Mouse (Mus musculus) hindbrain, postnatal 0 days (tissue): ENCODE measurements around the gene Camsap2. TPM values are rescaled to one million over a fixed set of nuclear protein-coding genes. Genes with fewer than 3 reads are reported as not detected.

Experiments used
- ATAC-seq: fragments of 200-750 bp; cut with Nextera tagmentation; 2 replicates; pipeline ENCODE4 v1.8.0; 2017; ENCODE audit warnings: mild to moderate bottlenecking, moderate TSS enrichment, moderate library complexity
- DNase-seq: peaks from one replicate; pipeline ENCODE4 v3.0.0-alpha.2; 2015; ENCODE audit warnings: low spot score
- H3K27ac ChIP-seq: fragments of 300-500 bp; sonication (generic); 2 replicates; pipeline ENCODE4 v1.5.1; 2014; ENCODE audit warnings: mild to moderate bottlenecking
- H3K27me3 ChIP-seq: fragments of 300-500 bp; sonication (generic); 2 replicates; pipeline ENCODE4 v1.6.1; 2014; ENCODE audit warnings: low read length, mixed read lengths; ENCODE audit not compliant: insufficient read depth
- H3K36me3 ChIP-seq: fragments of 300-500 bp; sonication (generic); 2 replicates; pipeline ENCODE4 v1.6.1; 2014; ENCODE audit warnings: low read length, mixed read lengths; ENCODE audit not compliant: insufficient read depth
- H3K4me1 ChIP-seq: fragments of 300-500 bp; sonication (generic); 2 replicates; pipeline ENCODE4 v1.6.1; 2014; ENCODE audit warnings: antibody characterized with exemption, low read length, mixed read lengths; ENCODE audit not compliant: insufficient read depth
- H3K4me2 ChIP-seq: fragments of 300-500 bp; sonication (generic); 2 replicates; pipeline ENCODE4 v1.6.1; 2014; ENCODE audit warnings: low read depth, mild to moderate bottlenecking, low read length, moderate library complexity, mixed read lengths
- H3K4me3 ChIP-seq: fragments of 300-500 bp; sonication (generic); 2 replicates; pipeline ENCODE4 v1.5.1; 2014; ENCODE audit warnings: low read length
- H3K9ac ChIP-seq: fragments of 300-500 bp; sonication (generic); replicated peaks from 2 replicates; pipeline ENCODE4 v1.6.1; 2014; ENCODE audit warnings: mild to moderate bottlenecking, low read length, moderate library complexity, mixed read lengths
- H3K9me3 ChIP-seq: fragments of 300-500 bp; sonication (generic); 2 replicates; pipeline ENCODE4 v1.6.1; 2016; ENCODE audit warnings: low read length, mixed read lengths
- CTCF ChIP-seq: IDR thresholded peaks from 2 replicates; pipeline ENCODE4 v1.5.1; 2016; ENCODE audit warnings: antibody characterized with exemption, control low read depth, low read depth
- WGBS: fragments of 180-500 bp; shearing (Covaris S2); extraction: QIAGEN DNeasy Blood & Tissue Kit; methylation state at CpG from one replicate; pipeline ENCODE4 v1.1.7; 2014; 5-methylcytosine and 5-hydroxymethylcytosine counted together
- polyA plus RNA-seq: library from polyadenylated mRNA; unstranded; fragments of >200 nt; fragmentation: Nextera tagmentation; extraction: Ambion mirVana; gene quantifications from 2 replicates; pipeline ENCODE4 v1.2.1, GENCODE M21; 2015
- total RNA-seq: library from RNA; depleted of rRNA; stranded (reverse); fragments of >200 nt; gene quantifications from 2 replicates; pipeline ENCODE4 v1.2.3, GENCODE M21; 2014

Camsap2 gene
- total and polyA plus RNA-seq, 2 experiments from 2014 or later = 20.1 to 99.1 TPM

- ATAC-seq (no peak), DNase-seq (no peak)
- H3K27ac ChIP-seq = no peak overlapping the region
- no peak overlapping the region for H3K9ac ChIP-seq
- H3K36me3 ChIP-seq = no peaks in the 10 kb centered on the region
- H3K4me1 ChIP-seq = 0 out of 2 replicates have a peak, but pooled peaks cover 5% of the 10 kb centered on the region
- H3K4me2 ChIP-seq = no peak overlapping the region
- H3K9me3 ChIP-seq = no peaks in the 10 kb centered on the region
- H3K27me3 ChIP-seq = peaks cover 9% of the 10 kb centered on the region; the same call in 1 of the 2 replicates
- WGBS = 40% methylated on average over 6 of the region's 6 CpGs
- no peak overlapping the region for H3K4me3 ChIP-seq
- no peak for TF ChIP-seq CTCF
Observed at GRCm38 (mm10) chr1:136255174-136255573, 90.7 kb downstream of the Camsap2 start.

GRCm38 (mm10) chr1:136254503-136255065 lies 91.3 kb downstream of the Camsap2 start:
- ATAC-seq = no peak
- 80% methylated on average over 10 of the region's 10 CpGs for WGBS

GRCm38 (mm10) chr1:136253472-136253871 lies 92.4 kb downstream of the Camsap2 start:
- Histone ChIP-seq H3K9ac (no peak overlapping the region), H3K9me3 (no peaks in the 10 kb centered on the region), H3K4me3 (no peak overlapping the region), H3K27me3 (peaks cover 4% of the 10 kb centered on the region; the same call in 1 of the 2 replicates), H3K4me2 (no peak overlapping the region), H3K36me3 (no peaks in the 10 kb centered on the region), H3K4me1 (no peaks in the 10 kb centered on the region), H3K27ac (no peak overlapping the region)
- 26% methylated on average over 2 of the region's 2 CpGs for WGBS
- ATAC-seq (no peak), DNase-seq (no peak)
- no peak for TF ChIP-seq CTCF

More at GRCm38 (mm10) chr1:136254503-136255065, 91.3 kb downstream of the Camsap2 start:
- Histone ChIP-seq H3K4me3 (no peak overlapping the region), H3K36me3 (no peaks in the 10 kb centered on the region), H3K27ac (no peak overlapping the region), H3K4me1 (0 out of 2 replicates have a peak, but pooled peaks cover 1% of the 10 kb centered on the region), H3K4me2 (no peak overlapping the region), H3K27me3 (peaks cover 5% of the 10 kb centered on the region; the same call in 1 of the 2 replicates), H3K9me3 (no peaks in the 10 kb centered on the region), H3K9ac (no peak overlapping the region)
- TF ChIP-seq CTCF = no peak
- DNase-seq = no peak

DNA sequence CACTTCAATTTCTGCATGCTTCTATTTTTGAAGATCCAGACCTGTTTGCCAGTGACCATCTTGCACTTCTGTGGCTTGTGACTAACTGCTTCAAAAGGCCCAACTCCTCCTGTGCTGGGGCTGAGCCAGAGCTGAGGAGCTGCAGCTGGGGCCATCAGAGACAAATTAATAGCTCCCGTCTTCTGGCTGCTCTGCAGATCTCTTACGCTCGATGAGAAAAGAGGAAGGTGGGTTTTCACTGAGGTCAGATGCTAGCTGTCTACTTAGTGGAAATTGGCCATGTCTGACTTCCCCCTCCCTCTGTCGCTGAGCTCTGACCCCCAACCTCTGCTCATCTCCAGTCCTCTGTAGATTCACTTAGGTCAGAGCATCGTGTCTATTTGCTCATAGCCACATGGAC lies 96.2 kb downstream of the Camsap2 start:
- no peak overlapping the region for H3K27ac ChIP-seq
- no peaks in the 10 kb centered on the region for H3K9me3 ChIP-seq
- DNase-seq (no peak), ATAC-seq (no peak)
- TF ChIP-seq CTCF = no peak
- WGBS = 43% methylated on average over 5 of the region's 5 CpGs
- H3K36me3 ChIP-seq = no peaks in the 10 kb centered on the region
- H3K27me3 ChIP-seq = no peaks in the 10 kb centered on the region
- H3K4me1 ChIP-seq = no peaks in the 10 kb centered on the region
- H3K4me2 ChIP-seq = no peak overlapping the region
- H3K4me3 ChIP-seq = no peak overlapping the region
- H3K9ac ChIP-seq = no peak overlapping the region

DNA sequence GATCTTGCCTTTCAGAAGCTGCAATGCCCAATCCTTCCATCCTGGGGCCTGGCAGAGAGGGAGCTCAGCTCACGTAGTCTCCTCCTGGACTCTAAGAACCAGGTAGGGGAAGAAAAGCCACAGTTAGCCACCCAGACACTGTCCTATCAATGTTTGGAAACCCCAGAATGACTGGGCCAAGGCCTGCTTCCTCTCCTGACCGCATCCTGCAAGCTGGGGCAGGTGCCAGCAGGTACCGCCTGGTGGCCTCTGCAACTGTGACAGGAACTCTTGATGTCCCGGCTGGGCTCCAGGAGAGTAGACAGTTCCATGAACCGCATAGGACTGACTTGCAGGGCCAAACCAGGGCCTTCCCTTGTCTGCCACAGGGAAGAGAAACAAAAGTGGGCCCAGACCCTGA lies 98.5 kb downstream of the Camsap2 start:
- Histone ChIP-seq H3K9me3 (no peaks in the 10 kb centered on the region), H3K4me2 (no peak overlapping the region), H3K27ac (no peak overlapping the region), H3K4me1 (no peaks in the 10 kb centered on the region), H3K4me3 (no peak overlapping the region), H3K27me3 (no peaks in the 10 kb centered on the region), H3K36me3 (no peaks in the 10 kb centered on the region), H3K9ac (no peak overlapping the region)
- WGBS = 95% methylated on average over 5 of the region's 5 CpGs
- ATAC-seq = no peak
- no peak for DNase-seq
- no peak for TF ChIP-seq CTCF

GRCm38 (mm10) chr1:136244469-136244868 lies 101.4 kb downstream of the Camsap2 start:
- TF ChIP-seq CTCF = no peak
- Histone ChIP-seq H3K36me3 (no peaks in the 10 kb centered on the region), H3K27me3 (no peaks in the 10 kb centered on the region), H3K27ac (no peak overlapping the region), H3K4me3 (no peak overlapping the region), H3K4me1 (no peaks in the 10 kb centered on the region), H3K4me2 (no peak overlapping the region), H3K9ac (no peak overlapping the region), H3K9me3 (no peaks in the 10 kb centered on the region)
- no peak for ATAC-seq
- WGBS = 90% methylated on average over 4 of the region's 5 CpGs
- DNase-seq = no peak

DNA sequence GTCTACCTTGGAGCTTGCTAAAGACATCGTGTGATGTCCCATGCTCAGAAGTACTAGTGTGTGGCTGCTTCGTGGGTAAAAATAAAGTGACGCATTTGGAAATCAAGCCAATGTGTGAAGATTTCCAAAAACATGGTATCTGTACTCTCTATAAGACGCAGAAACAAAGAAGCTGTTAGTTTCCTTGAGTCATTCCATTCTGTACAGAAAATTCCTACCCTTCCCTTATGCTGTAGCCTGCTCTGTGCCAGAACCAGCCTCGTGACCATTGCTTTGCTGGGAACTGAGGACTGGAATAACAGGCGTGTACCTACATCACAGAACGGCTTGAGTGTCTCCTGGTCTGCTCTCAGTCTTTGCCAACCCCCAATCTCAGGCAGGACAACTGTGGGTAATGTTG lies 104.1 kb downstream of the Camsap2 start:
- ATAC-seq (no peak), DNase-seq (no peak)
- Histone ChIP-seq H3K27me3 (no peaks in the 10 kb centered on the region), H3K36me3 (no peaks in the 10 kb centered on the region), H3K4me2 (no peak overlapping the region), H3K27ac (no peak overlapping the region), H3K4me3 (no peak overlapping the region), H3K4me1 (no peaks in the 10 kb centered on the region), H3K9ac (no peak overlapping the region), H3K9me3 (no peaks in the 10 kb centered on the region)
- no peak for TF ChIP-seq CTCF
- WGBS = 92% methylated on average over 7 of the region's 7 CpGs
